Mouse (Mus musculus): ENCODE data around the gene Kat2a. TPM values are rescaled to one million over a fixed set of nuclear protein-coding genes. Genes with fewer than 3 reads are reported as not detected.

Kat2a gene
- total and polyA plus RNA-seq, 3 experiments: 59.6 to 143 (median 63.7) TPM

GRCm38 (mm10) chr11:100703851-100704531, 8.3 kb downstream of the Kat2a start, which contains the start of gene Dhx58 (continued):
- no peak for TF ChIP-seq MEF2A (IDR thresholded peaks at IDR 0.05; ENCODE audit: extremely low read depth, insufficient replicate concordance, low read depth, low read length, poor library complexity, severe bottlenecking)
- no peak for TF ChIP-seq USF2 (IDR thresholded peaks at IDR 0.05; ENCODE audit: borderline replicate concordance in 1 of 2, insufficient read depth in 1 of 2, low read depth in 1 of 2, low read length in 2 of 2)

- Histone ChIP-seq H3K27me3 (ENCODE audit: control insufficient read depth in 1 of 2, insufficient read depth in 2 of 2, low read length in 2 of 2) (no peaks in the 10 kb centered on the region), H3K36me3 (ENCODE audit: control insufficient read depth in 1 of 2, insufficient read depth in 2 of 2, low read length in 2 of 2) (peaks cover 0 to 12% of the 10 kb centered on the region in 2 experiments; a peak in 3 of 4 replicates), H3K79me2 (ENCODE audit: control insufficient read depth, insufficient read depth, low read length, poor library complexity) (no peaks in the 10 kb centered on the region), H3K4me1 (ENCODE audit: control insufficient read depth in 1 of 2, insufficient read depth in 2 of 2, low read length in 2 of 2) (peaks cover 3 to 7% of the 10 kb centered on the region in 2 experiments; a peak in 3 of 4 replicates), H3K27ac (ENCODE audit: control insufficient read depth, low read depth, low read length) (0 out of 2 replicates have a peak overlapping the region, but pooled peaks have one; percentile 63), H3K4me3 (ENCODE audit: control insufficient read depth in 1 of 2, insufficient read depth in 1 of 2, low read depth in 2 of 2, low read length in 2 of 2) (peak overlapping the region; percentile 73 to 92), H3K9me3 (replicated peaks; ENCODE audit: insufficient read depth, low read length) (no peaks in the 10 kb centered on the region), H3K9ac (ENCODE audit: control insufficient read depth, low read depth, low read length, poor library complexity, severe bottlenecking) (peak overlapping the region; percentile 74)
- DNase-seq (ENCODE audit: low read depth, low spot score): peak; percentile 56
- no peak for TF ChIP-seq POLR2A (IDR thresholded peaks at IDR 0.05; ENCODE audit: control insufficient read depth in 1 of 2, insufficient read depth in 1 of 2, low read depth in 1 of 2, low read length in 2 of 2, poor library complexity in 1 of 2)
- no peak for TF ChIP-seq MAZ (IDR thresholded peaks at IDR 0.05; ENCODE audit: low read depth, low read length)
- TF ChIP-seq SIN3A (IDR thresholded peaks at IDR 0.05; ENCODE audit: low read length): no peak
- TF ChIP-seq USF1 (IDR thresholded peaks at IDR 0.05; ENCODE audit: low read depth, low read length): no peak
- no peak; the same call in 1 of the 2 replicates for TF ChIP-seq ZNF384 (IDR thresholded peaks at IDR 0.05; ENCODE audit: low read depth, low read length)
- no peak for TF ChIP-seq TBP (IDR thresholded peaks at IDR 0.05; ENCODE audit: low read depth, low read length)
- peak; percentile 18; the same call in 1 of the 2 replicates for TF ChIP-seq RCOR1 (IDR thresholded peaks at IDR 0.05; ENCODE audit: low read depth, low read length)
- no peak for TF ChIP-seq MEF2A (IDR thresholded peaks at IDR 0.05; ENCODE audit: extremely low read depth, insufficient replicate concordance, low read depth, low read length, poor library complexity, severe bottlenecking)
- TF ChIP-seq GABPA (IDR thresholded peaks at IDR 0.05; ENCODE audit: low read depth, low read length): no peak
- TF ChIP-seq SMC3 (IDR thresholded peaks at IDR 0.05; ENCODE audit: low read depth, low read length): 0 out of 2 replicates have a peak, but pooled peaks have one; percentile 7
- no peak for TF ChIP-seq ZC3H11A (IDR thresholded peaks at IDR 0.05; ENCODE audit: low read depth, low read length)
- TF ChIP-seq E2F4 (IDR thresholded peaks at IDR 0.05; ENCODE audit: borderline replicate concordance, low read depth, low read length): no peak
Observed at GRCm38 (mm10) chr11:100703366-100703765, 8.9 kb downstream of the Kat2a start.

- H3K36me3 ChIP-seq (ENCODE audit: control insufficient read depth in 1 of 2, insufficient read depth in 2 of 2, low read length in 2 of 2): peaks cover 0 to 12% of the 10 kb centered on the region in 2 experiments; a peak in 3 of 4 replicates
- peak overlapping the region; percentile 73 to 92 for H3K4me3 ChIP-seq (ENCODE audit: control insufficient read depth in 1 of 2, insufficient read depth in 1 of 2, low read depth in 2 of 2, low read length in 2 of 2)
- H3K4me1 ChIP-seq (ENCODE audit: control insufficient read depth in 1 of 2, insufficient read depth in 2 of 2, low read length in 2 of 2): peaks cover 3 to 7% of the 10 kb centered on the region in 2 experiments; a peak in 3 of 4 replicates
- no peak for DNase-seq (ENCODE audit: low read depth, low spot score)
- peak in 1 of 2 experiments; percentile 26; a peak in 1 of 4 replicates for TF ChIP-seq POLR2A (IDR thresholded peaks at IDR 0.05; ENCODE audit: control insufficient read depth in 1 of 2, insufficient read depth in 1 of 2, low read depth in 1 of 2, low read length in 2 of 2, poor library complexity in 1 of 2)
- TF ChIP-seq ZNF384 (IDR thresholded peaks at IDR 0.05; ENCODE audit: low read depth, low read length): no peak
- TF ChIP-seq MXI1 (IDR thresholded peaks at IDR 0.05; ENCODE audit: low read depth, low read length): no peak
- no peak for TF ChIP-seq TCF12 (IDR thresholded peaks at IDR 0.05; ENCODE audit: low read depth, low read length)
- no peak for TF ChIP-seq USF2 (IDR thresholded peaks at IDR 0.05; ENCODE audit: borderline replicate concordance in 1 of 2, insufficient read depth in 1 of 2, low read depth in 1 of 2, low read length in 2 of 2)
- TF ChIP-seq ZC3H11A (IDR thresholded peaks at IDR 0.05; ENCODE audit: low read depth, low read length): no peak
- TF ChIP-seq KAT2A (conservative IDR thresholded peaks at IDR 0.05; ENCODE audit: low read depth, low read length): no peak
- TF ChIP-seq NRF1 (IDR thresholded peaks at IDR 0.05; ENCODE audit: insufficient read depth, low read depth, low read length, poor library complexity, severe bottlenecking): no peak
- TF ChIP-seq EP300 (IDR thresholded peaks at IDR 0.05; ENCODE audit: low read depth in 1 of 2, low read length in 2 of 2): no peak
- no peak for TF ChIP-seq CHD1 (IDR thresholded peaks at IDR 0.05; ENCODE audit: low read depth, low read length)
- TF ChIP-seq BHLHE40 (IDR thresholded peaks at IDR 0.05; ENCODE audit: borderline replicate concordance, low read depth, low read length): 0 out of 2 replicates have a peak, but pooled peaks have one; percentile 1
- TF ChIP-seq MEF2A (IDR thresholded peaks at IDR 0.05; ENCODE audit: extremely low read depth, insufficient replicate concordance, low read depth, low read length, poor library complexity, severe bottlenecking): no peak
- TF ChIP-seq JUND (IDR thresholded peaks at IDR 0.05; ENCODE audit: low read depth, low read length): no peak
- 0 out of 2 replicates have a peak, but pooled peaks have one; percentile 29 for TF ChIP-seq TBP (IDR thresholded peaks at IDR 0.05; ENCODE audit: low read depth, low read length)
- no peak for TF ChIP-seq UBTF (IDR thresholded peaks at IDR 0.05; ENCODE audit: borderline replicate concordance, insufficient read depth, low read depth, low read length)
- H3K79me2 ChIP-seq (ENCODE audit: control insufficient read depth, insufficient read depth, low read length, poor library complexity): no peaks in the 10 kb centered on the region
- peak overlapping the region; percentile 74 for H3K9ac ChIP-seq (ENCODE audit: control insufficient read depth, low read depth, low read length, poor library complexity, severe bottlenecking)
- no peaks in the 10 kb centered on the region for H3K9me3 ChIP-seq (replicated peaks; ENCODE audit: insufficient read depth, low read length)
- H3K27me3 ChIP-seq (ENCODE audit: control insufficient read depth in 1 of 2, insufficient read depth in 2 of 2, low read length in 2 of 2): no peaks in the 10 kb centered on the region
- H3K27ac ChIP-seq (ENCODE audit: control insufficient read depth, low read depth, low read length): peak overlapping the region; percentile 63
Observed at GRCm38 (mm10) chr11:100702906-100703305, 9.4 kb downstream of the Kat2a start.

All from MEL (cell line).